Mouse (Mus musculus) cerebellum, adult 2 months (tissue): ENCODE results near the gene Rab29.

Experiments
- CTCF ChIP-seq: fragments of 200-500 bp; IDR thresholded peaks from 2 replicates; pipeline ENCODE4 v1.5.1; 2011; ENCODE audit warnings: low read depth, mild to moderate bottlenecking, control low read depth, low read length, moderate library complexity, borderline replicate concordance; ENCODE audit not compliant: insufficient read depth
- POLR2A ChIP-seq: fragments of 200-500 bp; IDR thresholded peaks from 2 replicates; pipeline ENCODE4 v1.6.1; 2011; ENCODE audit warnings: low read length, control low read depth, borderline replicate concordance; ENCODE audit not compliant: insufficient read depth

DNA sequence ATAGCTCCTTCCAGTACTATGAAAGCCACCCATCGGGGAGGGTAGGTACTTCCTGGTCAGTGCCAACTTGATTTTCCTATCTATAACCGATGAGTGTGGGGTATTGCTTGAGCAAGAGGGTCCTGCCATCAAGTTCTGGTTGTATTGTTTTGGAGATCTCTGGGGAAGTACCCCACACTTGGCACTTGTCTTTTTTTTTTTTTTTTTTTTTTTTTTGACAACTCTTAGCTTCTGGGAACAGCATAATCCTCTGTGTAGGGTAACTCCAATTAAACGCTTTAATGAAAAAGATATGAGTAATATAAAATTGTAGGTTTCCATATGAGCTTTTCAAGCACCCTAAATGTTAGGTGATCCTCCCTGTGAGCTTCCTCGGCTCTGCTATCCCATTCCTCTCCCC is 35.7 kb downstream of the Rab29 start:
- no peak for TF ChIP-seq CTCF
- TF ChIP-seq POLR2A = no peak
